Mouse (Mus musculus): ENCODE data around the gene Gm11487.
"Not testable (repeated sequence)": the region's sequence is repeated elsewhere in the genome, so short reads cannot be mapped to it uniquely, and the experiment has no call there.

Gm11487 gene

DNA sequence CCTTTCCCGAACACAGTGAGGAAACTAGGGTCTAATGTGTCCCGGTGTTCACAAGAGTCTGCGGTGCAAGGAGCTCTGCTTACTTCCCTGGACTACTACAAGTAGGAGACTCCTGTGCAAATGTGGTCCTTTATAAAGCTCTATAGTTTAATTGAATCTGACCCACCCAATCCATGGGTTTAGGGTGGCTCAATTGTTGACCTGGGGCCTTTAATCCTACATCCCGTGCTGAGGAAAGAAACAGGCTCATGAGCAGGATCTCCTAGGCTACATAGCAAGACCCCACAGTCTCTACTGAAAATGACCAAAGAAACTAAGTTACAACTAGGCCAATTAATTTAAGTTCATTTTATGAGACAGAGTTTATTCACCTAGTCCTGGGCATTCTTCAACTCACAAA is at the start of gene Gm11487:
Gene Gm11487, minus strand, starts transcription at position 101 of the 400 bp plus-strand sequence.
- DNase-seq, result not testable (repeated sequence)

- no peak for DNase-seq
These were observed 39.8 kb upstream of the Gm11487 start for GRCm38 (mm10) chr4:73444715-73445114.

- DNase-seq, result no peak
These were observed 37.7 kb upstream of the Gm11487 start for GRCm38 (mm10) chr4:73442568-73442967.

GRCm38 (mm10) chr4:73425903-73426302 is 21.0 kb upstream of the Gm11487 start:
- DNase-seq, result no peak

GRCm38 (mm10) chr4:73423049-73423448 is 18.2 kb upstream of the Gm11487 start:
- DNase-seq, result no peak

GRCm38 (mm10) chr4:73366534-73366933 is 38.3 kb downstream of the Gm11487 start:
- DNase-seq, result no peak

Data from lung, postnatal 4 days (tissue).